Mouse (Mus musculus) embryonic facial prominence, embryonic 15.5 days (tissue): ENCODE results near the gene Apoe. TPM values are rescaled to one million over a fixed set of nuclear protein-coding genes. Genes with fewer than 3 reads are reported as not detected.

Source experiments
- ATAC-seq: fragments of 200-750 bp; cut with Nextera tagmentation; 2 replicates; pipeline ENCODE4 v1.8.0; 2017; ENCODE audit warnings: low read depth, moderate TSS enrichment; ENCODE audit not compliant: insufficient number of reproducible peaks, low FRiP score, low TSS enrichment
- H3K27ac ChIP-seq: fragments of 300-500 bp; sonication (generic); replicated peaks from 2 replicates; pipeline ENCODE4 v1.5.1; 2015; ENCODE audit warnings: mild to moderate bottlenecking, inconsistent platforms
- H3K27me3 ChIP-seq: fragments of 300-500 bp; sonication (generic); 2 replicates; pipeline ENCODE4 v1.6.1; 2015; ENCODE audit warnings: inconsistent platforms
- H3K36me3 ChIP-seq: fragments of 300-500 bp; sonication (generic); 2 replicates; pipeline ENCODE4 v1.6.1; 2015; ENCODE audit warnings: mild to moderate bottlenecking, inconsistent platforms
- H3K4me1 ChIP-seq: fragments of 300-500 bp; sonication (generic); 2 replicates; pipeline ENCODE4 v1.6.1; 2015; ENCODE audit warnings: inconsistent platforms
- H3K4me2 ChIP-seq: fragments of 300-500 bp; sonication (generic); replicated peaks from 2 replicates; pipeline ENCODE4 v1.6.1; 2015; ENCODE audit warnings: mild to moderate bottlenecking, inconsistent platforms
- H3K4me3 ChIP-seq: fragments of 300-500 bp; sonication (generic); replicated peaks from 2 replicates; pipeline ENCODE4 v1.5.1; 2015; ENCODE audit warnings: mild to moderate bottlenecking, inconsistent platforms
- H3K9ac ChIP-seq: fragments of 300-500 bp; sonication (generic); 2 replicates; pipeline ENCODE4 v1.6.1; 2015; ENCODE audit warnings: inconsistent platforms
- H3K9me3 ChIP-seq: fragments of 300-500 bp; sonication (generic); replicated peaks from 2 replicates; pipeline ENCODE4 v1.6.1; 2016; ENCODE audit warnings: inconsistent platforms
- WGBS: fragments of 180-500 bp; shearing (Covaris S2); methylation state at CpG from one replicate; pipeline ENCODE4 v1.1.7; 2015; 5-methylcytosine and 5-hydroxymethylcytosine counted together
- polyA plus RNA-seq: library from polyadenylated mRNA; unstranded; fragments of >200 nt; fragmentation: Nextera tagmentation; extraction: Ambion mirVana; gene quantifications from 2 replicates; pipeline ENCODE4 v1.2.1, GENCODE M21; 2015

Gene Apoe
- polyA plus RNA-seq, 1 experiment from 2014 or later = 442 TPM

- Histone ChIP-seq H3K9me3 (no peaks in the 10 kb centered on the region), H3K27me3 (no peaks in the 10 kb centered on the region), H3K4me2 (no peak overlapping the region; the same call in 1 of the 2 replicates), H3K36me3 (peaks cover 40% of the 10 kb centered on the region), H3K9ac (no peak overlapping the region), H3K27ac (peak overlapping the region; percentile 66; the same call in 1 of the 2 replicates), H3K4me3 (no peak overlapping the region), H3K4me1 (peaks cover 29% of the 10 kb centered on the region)
- WGBS = 53% methylated on average over 12 of the region's 12 CpGs
- no peak for ATAC-seq
Observed at GRCm38 (mm10) chr7:19700299-19701068, 1.5 kb upstream of the Apoe start.

- no peak overlapping the region for H3K27ac ChIP-seq
- H3K4me2 ChIP-seq = no peak overlapping the region
- WGBS = 76% methylated on average over 4 of the region's 4 CpGs
- no peak for ATAC-seq
- H3K4me1 ChIP-seq = peaks cover 31% of the 10 kb centered on the region
- H3K4me3 ChIP-seq = no peak overlapping the region
- H3K27me3 ChIP-seq = no peaks in the 10 kb centered on the region
- no peaks in the 10 kb centered on the region for H3K9me3 ChIP-seq
- H3K36me3 ChIP-seq = peaks cover 37% of the 10 kb centered on the region
- H3K9ac ChIP-seq = no peak overlapping the region
Observed at GRCm38 (mm10) chr7:19699827-19700148, 800 bp upstream of the Apoe start.

GRCm38 (mm10) chr7:19697949-19698906 lies 760 bp downstream of the Apoe start:
- Histone ChIP-seq H3K9me3 (no peaks in the 10 kb centered on the region), H3K27ac (peak overlapping the region; percentile 36; the same call in 1 of the 2 replicates)
- ATAC-seq = no peak

GRCm38 (mm10) chr7:19696336-19696873 lies 2.6 kb downstream of the Apoe start:
- H3K4me1 ChIP-seq = peaks cover 43% of the 10 kb centered on the region
- peaks cover 11% of the 10 kb centered on the region for H3K36me3 ChIP-seq
- H3K27me3 ChIP-seq = no peaks in the 10 kb centered on the region
- H3K4me3 ChIP-seq = no peak overlapping the region
- H3K27ac ChIP-seq = no peak overlapping the region
- WGBS = 89% methylated on average over 34 of the region's 34 CpGs
- H3K4me2 ChIP-seq = no peak overlapping the region
- no peak overlapping the region for H3K9ac ChIP-seq
- no peaks in the 10 kb centered on the region for H3K9me3 ChIP-seq
- ATAC-seq = no peak

More at GRCm38 (mm10) chr7:19697949-19698906, 760 bp downstream of the Apoe start:
- Histone ChIP-seq H3K4me1 (peaks cover 36% of the 10 kb centered on the region), H3K4me2 (peak overlapping the region; percentile 80), H3K4me3 (peak overlapping the region; percentile 41), H3K27me3 (no peaks in the 10 kb centered on the region), H3K36me3 (peaks cover 24% of the 10 kb centered on the region), H3K9ac (peak overlapping the region; percentile 21; the same call in 1 of the 2 replicates)
- WGBS = 2% methylated on average over 28 of the region's 28 CpGs

GRCm38 (mm10) chr7:19695881-19696280 lies 3.1 kb downstream of the Apoe start:
- peaks cover 38% of the 10 kb centered on the region for H3K4me1 ChIP-seq
- ATAC-seq = no peak

DNA sequence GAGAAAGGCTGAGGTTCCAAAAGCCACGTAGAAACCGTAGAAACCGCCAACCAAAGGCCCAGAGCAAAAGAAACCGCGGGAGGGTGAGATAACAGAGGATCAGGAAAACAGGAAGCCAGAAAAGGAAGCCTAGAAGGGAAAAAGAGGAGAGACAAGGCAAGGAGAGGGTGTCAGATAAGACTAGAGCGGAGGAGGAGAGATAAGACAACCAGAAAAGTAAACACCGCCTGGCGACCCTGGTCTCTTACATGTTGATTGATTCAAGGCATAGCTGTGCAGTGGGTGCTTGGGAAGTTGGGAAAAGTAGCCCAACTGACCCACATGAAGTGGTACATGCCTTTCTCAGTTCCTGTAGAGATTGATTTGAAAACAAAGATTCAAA lies 3.8 kb downstream of the Apoe start:
- Histone ChIP-seq H3K4me2 (no peak overlapping the region), H3K4me1 (peaks cover 35% of the 10 kb centered on the region), H3K36me3 (peaks cover 9% of the 10 kb centered on the region), H3K9ac (no peak overlapping the region), H3K27me3 (no peaks in the 10 kb centered on the region), H3K4me3 (no peak overlapping the region), H3K27ac (no peak overlapping the region; the same call in 1 of the 2 replicates), H3K9me3 (no peaks in the 10 kb centered on the region)
- 51% methylated on average over 8 of the region's 8 CpGs for whole genome bisulfite sequencing
- ATAC-seq = no peak

More at GRCm38 (mm10) chr7:19695881-19696280, 3.1 kb downstream of the Apoe start:
- WGBS = 81% methylated on average over 6 of the region's 6 CpGs
- H3K9ac ChIP-seq = no peak overlapping the region
- peaks cover 9% of the 10 kb centered on the region for H3K36me3 ChIP-seq
- H3K9me3 ChIP-seq = no peaks in the 10 kb centered on the region
- no peak overlapping the region for H3K4me2 ChIP-seq
- H3K4me3 ChIP-seq = no peak overlapping the region
- H3K27me3 ChIP-seq = no peaks in the 10 kb centered on the region
- no peak overlapping the region for H3K27ac ChIP-seq

GRCm38 (mm10) chr7:19694336-19695212 lies 4.4 kb downstream of the Apoe start:
- Histone ChIP-seq H3K4me3 (no peak overlapping the region), H3K36me3 (peaks cover 9% of the 10 kb centered on the region), H3K27me3 (no peaks in the 10 kb centered on the region), H3K9ac (no peak overlapping the region), H3K4me2 (no peak overlapping the region), H3K27ac (no peak overlapping the region; the same call in 1 of the 2 replicates), H3K9me3 (no peaks in the 10 kb centered on the region), H3K4me1 (peaks cover 33% of the 10 kb centered on the region)
- 77% methylated on average over 10 of the region's 10 CpGs for WGBS
- ATAC-seq = no peak

DNA sequence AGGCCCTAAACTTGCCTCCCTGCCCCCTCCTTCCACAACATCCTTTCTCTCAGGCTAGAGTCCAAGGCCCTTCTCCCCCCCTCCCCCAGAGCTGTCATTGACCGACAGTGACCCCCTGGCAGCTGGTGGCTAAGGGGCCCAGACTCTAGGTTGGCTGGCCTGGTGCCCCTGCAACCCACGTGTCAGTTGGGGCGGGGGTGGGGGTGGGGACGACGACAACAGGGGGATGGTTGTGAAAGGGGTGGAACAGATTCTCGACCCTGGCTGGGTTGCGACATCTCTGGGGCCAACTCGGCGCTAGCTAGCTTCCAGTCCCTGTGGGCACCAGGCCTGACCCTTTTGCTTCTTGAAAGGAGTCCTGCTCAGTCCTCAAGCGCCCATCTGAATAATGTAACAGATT lies 5.6 kb downstream of the Apoe start:
- Histone ChIP-seq H3K27ac (0 out of 2 replicates have a peak overlapping the region, but pooled peaks have one; percentile 17), H3K4me1 (peaks cover 22% of the 10 kb centered on the region), H3K9ac (no peak overlapping the region), H3K36me3 (peaks cover 9% of the 10 kb centered on the region), H3K4me2 (no peak overlapping the region), H3K27me3 (no peaks in the 10 kb centered on the region), H3K9me3 (no peaks in the 10 kb centered on the region), H3K4me3 (no peak overlapping the region)
- 29% methylated on average over 10 of the region's 10 CpGs for WGBS
- no peak for ATAC-seq

GRCm38 (mm10) chr7:19691873-19692865 lies 6.8 kb downstream of the Apoe start, which contains the start of gene Apoc1:
Apoc1 (minus strand) TSS chr7:19692660.
- no peaks in the 10 kb centered on the region for H3K9me3 ChIP-seq
- WGBS = 49% methylated on average over 28 of the region's 28 CpGs
- 0 out of 2 replicates have a peak within 1 kb of the TSS, but pooled peaks have one; percentile 17 for H3K27ac ChIP-seq
- peaks cover 9% of the 10 kb centered on the region for H3K36me3 ChIP-seq
- no peak for ATAC-seq
- peaks cover 16% of the 10 kb centered on the region; the same call in 1 of the 2 replicates for H3K4me1 ChIP-seq
- H3K4me3 ChIP-seq = no peak within 1 kb of the TSS
- no peak within 1 kb of the TSS for H3K9ac ChIP-seq
- no peaks in the 10 kb centered on the region for H3K27me3 ChIP-seq
- H3K4me2 ChIP-seq = no peak within 1 kb of the TSS
